Mouse (Mus musculus) midbrain, embryonic 15.5 days (tissue): ENCODE measurements around the gene 1700018B08Rik. TPM values are rescaled to one million over a fixed set of nuclear protein-coding genes. Genes with fewer than 3 reads are reported as not detected.

Experiments
- ATAC-seq: fragments of 200-750 bp; cut with Nextera tagmentation; replicated peaks from 2 replicates; pipeline ENCODE4 v1.8.0; 2017; ENCODE audit warnings: moderate TSS enrichment
- H3K27ac ChIP-seq: fragments of 300-500 bp; sonication (generic); 2 replicates; pipeline ENCODE4 v1.5.1; 2015; ENCODE audit warnings: mild to moderate bottlenecking, inconsistent platforms
- H3K27me3 ChIP-seq: fragments of 300-500 bp; sonication (generic); replicated peaks from 2 replicates; pipeline ENCODE4 v1.6.1; 2015; ENCODE audit warnings: inconsistent platforms
- H3K36me3 ChIP-seq: fragments of 300-500 bp; sonication (generic); replicated peaks from 2 replicates; pipeline ENCODE4 v1.6.1; 2015; ENCODE audit warnings: inconsistent platforms
- H3K4me1 ChIP-seq: fragments of 300-500 bp; sonication (generic); 2 replicates; pipeline ENCODE4 v1.6.1; 2015; ENCODE audit warnings: inconsistent platforms
- H3K4me2 ChIP-seq: fragments of 300-500 bp; sonication (generic); 2 replicates; pipeline ENCODE4 v1.6.1; 2015; ENCODE audit warnings: inconsistent platforms, mild to moderate bottlenecking, moderate library complexity
- H3K4me3 ChIP-seq: fragments of 300-500 bp; sonication (generic); 2 replicates; pipeline ENCODE4 v1.5.1; 2015; ENCODE audit warnings: mild to moderate bottlenecking, inconsistent platforms
- H3K9ac ChIP-seq: fragments of 300-500 bp; sonication (generic); 2 replicates; pipeline ENCODE4 v1.6.1; 2015; ENCODE audit warnings: mild to moderate bottlenecking, inconsistent platforms
- H3K9me3 ChIP-seq: fragments of 300-500 bp; sonication (generic); 2 replicates; pipeline ENCODE4 v1.6.1; 2016; ENCODE audit warnings: inconsistent platforms
- WGBS: fragments of 180-500 bp; shearing (Covaris S2); methylation state at CpG from one replicate; pipeline ENCODE4 v1.1.7; 2015; ENCODE audit warnings: mixed read lengths; 5-methylcytosine and 5-hydroxymethylcytosine counted together
- polyA plus RNA-seq: library from polyadenylated mRNA; unstranded; fragments of >200 nt; fragmentation: Nextera tagmentation; extraction: Ambion mirVana; gene quantifications from 2 replicates; pipeline ENCODE4 v1.2.1, GENCODE M21; 2015

The 1700018B08Rik gene
- polyA plus RNA-seq, 1 experiment from 2014 or later: not detected

GRCm38 (mm10) chr8:121578676-121579451, 34.7 kb upstream of the 1700018B08Rik start, which contains the start of gene Fbxo31:
Gene Fbxo31 (minus strand): TSS chr8:121578806.
- H3K9ac ChIP-seq: peak within 1 kb of the TSS; percentile 64
- peak within 1 kb of the TSS; percentile 64 for H3K4me3 ChIP-seq
- ATAC-seq: peak; percentile 93
- WGBS: 1% methylated on average over 55 of the region's 63 CpGs
- no peaks in the 10 kb centered on the region for H3K36me3 ChIP-seq
- H3K27me3 ChIP-seq: no peaks in the 10 kb centered on the region
- H3K9me3 ChIP-seq: no peaks in the 10 kb centered on the region
- peaks cover 30% of the 10 kb centered on the region for H3K4me1 ChIP-seq
- H3K27ac ChIP-seq: peak within 1 kb of the TSS; percentile 74
- H3K4me2 ChIP-seq: peak within 1 kb of the TSS; percentile 72

- H3K4me3 ChIP-seq: peak overlapping the region; percentile 64
- H3K27me3 ChIP-seq: no peaks in the 10 kb centered on the region
- peaks cover 32% of the 10 kb centered on the region for H3K4me1 ChIP-seq
- H3K36me3 ChIP-seq: no peaks in the 10 kb centered on the region
- H3K27ac ChIP-seq: peak overlapping the region; percentile 74
- H3K9ac ChIP-seq: peak overlapping the region; percentile 64
- WGBS: under 1% methylated on average over 41 of the region's 44 CpGs
- peak; percentile 76 for ATAC-seq
- H3K4me2 ChIP-seq: peak overlapping the region; percentile 72
- no peaks in the 10 kb centered on the region for H3K9me3 ChIP-seq
Observed at GRCm38 (mm10) chr8:121577751-121578675, 33.9 kb upstream of the 1700018B08Rik start.

- no peak overlapping the region for H3K27ac ChIP-seq
- no peak for ATAC-seq
- WGBS: 81% methylated on average over 3 of the region's 3 CpGs
- H3K9ac ChIP-seq: no peak overlapping the region
- no peaks in the 10 kb centered on the region for H3K27me3 ChIP-seq
- no peak overlapping the region for H3K4me3 ChIP-seq
- no peak overlapping the region for H3K4me2 ChIP-seq
- no peaks in the 10 kb centered on the region for H3K9me3 ChIP-seq
- no peaks in the 10 kb centered on the region for H3K36me3 ChIP-seq
- H3K4me1 ChIP-seq: peaks cover 32% of the 10 kb centered on the region
Observed at GRCm38 (mm10) chr8:121575661-121576060, 31.5 kb upstream of the 1700018B08Rik start.

- no peak overlapping the region for H3K27ac ChIP-seq
- no peaks in the 10 kb centered on the region for H3K9me3 ChIP-seq
- H3K4me1 ChIP-seq: peaks cover 32% of the 10 kb centered on the region
- H3K27me3 ChIP-seq: no peaks in the 10 kb centered on the region
- no peak overlapping the region for H3K9ac ChIP-seq
- no peak overlapping the region for H3K4me3 ChIP-seq
- H3K4me2 ChIP-seq: no peak overlapping the region
- H3K36me3 ChIP-seq: no peaks in the 10 kb centered on the region
- WGBS: 52% methylated on average over 3 of the region's 3 CpGs
- ATAC-seq: no peak
Observed at GRCm38 (mm10) chr8:121573275-121573674, 29.2 kb upstream of the 1700018B08Rik start.

- H3K4me2 ChIP-seq: no peak overlapping the region
- no peak for ATAC-seq
- H3K27ac ChIP-seq: no peak overlapping the region
- no peak overlapping the region for H3K9ac ChIP-seq
- H3K27me3 ChIP-seq: no peaks in the 10 kb centered on the region
- 84% methylated on average over 7 of the region's 7 CpGs for WGBS
- no peaks in the 10 kb centered on the region for H3K9me3 ChIP-seq
- no peak overlapping the region for H3K4me3 ChIP-seq
- H3K36me3 ChIP-seq: no peaks in the 10 kb centered on the region
- peaks cover 26% of the 10 kb centered on the region for H3K4me1 ChIP-seq
Observed at GRCm38 (mm10) chr8:121572121-121572520, 28.0 kb upstream of the 1700018B08Rik start.

GRCm38 (mm10) chr8:121570801-121571200, 26.7 kb upstream of the 1700018B08Rik start:
- WGBS: 88% methylated on average over 17 of the region's 17 CpGs
- Histone ChIP-seq H3K9me3 (no peaks in the 10 kb centered on the region), H3K36me3 (no peaks in the 10 kb centered on the region), H3K4me2 (no peak overlapping the region), H3K4me1 (peaks cover 13% of the 10 kb centered on the region), H3K9ac (no peak overlapping the region), H3K27ac (no peak overlapping the region), H3K27me3 (no peaks in the 10 kb centered on the region), H3K4me3 (no peak overlapping the region)
- ATAC-seq: no peak

- no peak overlapping the region for H3K4me2 ChIP-seq
- no peaks in the 10 kb centered on the region for H3K36me3 ChIP-seq
- no peaks in the 10 kb centered on the region for H3K9me3 ChIP-seq
- ATAC-seq: no peak
- no peak overlapping the region for H3K27ac ChIP-seq
- no peak overlapping the region for H3K4me3 ChIP-seq
- no peaks in the 10 kb centered on the region for H3K27me3 ChIP-seq
- H3K9ac ChIP-seq: no peak overlapping the region
- H3K4me1 ChIP-seq: peaks cover 10% of the 10 kb centered on the region; the same call in 1 of the 2 replicates
- 86% methylated on average over 21 of the region's 21 CpGs for WGBS
Observed at GRCm38 (mm10) chr8:121570335-121570734, 26.2 kb upstream of the 1700018B08Rik start.

GRCm38 (mm10) chr8:121568321-121568720, 24.2 kb upstream of the 1700018B08Rik start:
- H3K9ac ChIP-seq: no peak overlapping the region
- H3K27me3 ChIP-seq: no peaks in the 10 kb centered on the region
- peaks cover 2% of the 10 kb centered on the region; the same call in 1 of the 2 replicates for H3K4me1 ChIP-seq
- ATAC-seq: no peak
- H3K4me2 ChIP-seq: no peak overlapping the region
- no peaks in the 10 kb centered on the region for H3K9me3 ChIP-seq
- no peaks in the 10 kb centered on the region for H3K36me3 ChIP-seq
- no peak overlapping the region for H3K4me3 ChIP-seq
- 83% methylated on average over 6 of the region's 6 CpGs for WGBS
- no peak overlapping the region for H3K27ac ChIP-seq

- no peak overlapping the region for H3K9ac ChIP-seq
- no peaks in the 10 kb centered on the region for H3K27me3 ChIP-seq
- no peaks in the 10 kb centered on the region for H3K4me1 ChIP-seq
- no peak overlapping the region for H3K4me2 ChIP-seq
- H3K4me3 ChIP-seq: no peak overlapping the region
- no peaks in the 10 kb centered on the region for H3K9me3 ChIP-seq
- no peak overlapping the region for H3K27ac ChIP-seq
- 66% methylated on average over 6 of the region's 6 CpGs for WGBS
- peaks cover under 1% of the 10 kb centered on the region; the same call in 1 of the 2 replicates for H3K36me3 ChIP-seq
- ATAC-seq: no peak
Observed at GRCm38 (mm10) chr8:121563701-121564100, 19.6 kb upstream of the 1700018B08Rik start.

- Histone ChIP-seq H3K36me3 (peaks cover 4% of the 10 kb centered on the region; the same call in 1 of the 2 replicates), H3K9me3 (no peaks in the 10 kb centered on the region), H3K4me3 (no peak overlapping the region), H3K9ac (no peak overlapping the region), H3K4me2 (no peak overlapping the region), H3K4me1 (no peaks in the 10 kb centered on the region), H3K27me3 (no peaks in the 10 kb centered on the region), H3K27ac (no peak overlapping the region)
- 74% methylated on average over 9 of the region's 9 CpGs for WGBS
- no peak for ATAC-seq
Observed at GRCm38 (mm10) chr8:121562941-121563351, 18.8 kb upstream of the 1700018B08Rik start.

GRCm38 (mm10) chr8:121561636-121562345, 17.7 kb upstream of the 1700018B08Rik start:
- WGBS: 86% methylated on average over 16 of the region's 16 CpGs
- Histone ChIP-seq H3K9me3 (no peaks in the 10 kb centered on the region), H3K4me2 (no peak overlapping the region), H3K4me3 (no peak overlapping the region), H3K27ac (no peak overlapping the region), H3K36me3 (peaks cover 7% of the 10 kb centered on the region; the same call in 1 of the 2 replicates), H3K9ac (no peak overlapping the region), H3K4me1 (no peaks in the 10 kb centered on the region), H3K27me3 (no peaks in the 10 kb centered on the region)
- no peak for ATAC-seq
